Mouse (Mus musculus) layer of hippocampus, adult 2 months (tissue): ENCODE measurements around the gene 1700037C18Rik. TPM values are rescaled to one million over a fixed set of nuclear protein-coding genes. Genes with fewer than 3 reads are reported as not detected.

ENCODE experiments used
- DNase-seq, 2 experiments: peaks; one replicate each; pipeline ENCODE4 v3.0.0; 2022; ENCODE audit warnings: low spot score in 2 of 2
- H3K27ac ChIP-seq: fragments of 200-600 bp; 2 replicates; pipeline ENCODE4 v1.8.1; 2022
- H3K4me3 ChIP-seq: fragments of 200-600 bp; 2 replicates; pipeline ENCODE4 v1.8.1; 2022; ENCODE audit warnings: mild to moderate bottlenecking
- CTCF ChIP-seq: fragments of 200-600 bp; conservative IDR thresholded peaks from 2 replicates; pipeline ENCODE4 v1.8.1; 2022; ENCODE audit warnings: antibody characterized with exemption, mild to moderate bottlenecking, moderate library complexity
- total RNA-seq, 2 experiments: library from RNA; stranded (reverse); gene quantifications; 2 replicates each; pipeline ENCODE4 v1.2.3; 2021

1700037C18Rik gene
- total RNA-seq, 2 experiments from 2014 or later, result 4.2 to 4.7 TPM

- no peak for DNase-seq
- H3K4me3 ChIP-seq, result no peak overlapping the region
- H3K27ac ChIP-seq, result no peak overlapping the region
- TF ChIP-seq CTCF, result no peak
Measured at GRCm38 (mm10) chr16:3896046-3896445, 12.4 kb downstream of the 1700037C18Rik start.

DNA sequence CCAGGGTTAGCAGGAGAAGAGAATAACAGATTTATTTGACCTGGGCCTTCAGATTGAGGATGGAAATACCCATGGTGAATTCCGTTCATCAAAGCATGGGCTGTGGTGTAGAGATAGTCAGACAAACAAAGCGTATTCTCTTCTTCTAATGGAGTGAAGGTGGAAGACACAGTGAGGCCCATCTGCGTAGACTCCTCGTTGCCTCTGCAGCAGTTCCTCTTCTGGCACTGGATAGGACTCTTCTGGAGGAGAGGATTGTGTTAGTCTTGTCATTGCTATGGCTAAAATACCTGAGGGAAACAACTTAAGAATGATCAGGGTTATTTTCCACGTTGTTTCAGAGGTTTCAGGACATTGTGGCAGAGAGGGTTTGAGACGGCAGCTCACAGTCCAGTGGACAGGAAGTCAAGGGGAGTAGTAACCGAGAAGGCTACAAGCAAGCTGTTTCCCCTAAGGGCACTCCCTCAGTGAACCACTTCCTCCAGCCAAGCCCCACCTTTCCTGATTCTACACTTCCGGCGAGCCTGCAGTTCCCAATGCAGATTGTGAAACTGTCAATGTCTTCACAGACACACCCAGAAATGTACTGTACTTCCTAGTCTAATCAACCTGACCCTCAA lies 13.2 kb downstream of the 1700037C18Rik start:
- DNase-seq, result no peak
- peak overlapping the region; percentile 9 for H3K27ac ChIP-seq
- H3K4me3 ChIP-seq, result no peak overlapping the region
- TF ChIP-seq CTCF, result no peak

DNA sequence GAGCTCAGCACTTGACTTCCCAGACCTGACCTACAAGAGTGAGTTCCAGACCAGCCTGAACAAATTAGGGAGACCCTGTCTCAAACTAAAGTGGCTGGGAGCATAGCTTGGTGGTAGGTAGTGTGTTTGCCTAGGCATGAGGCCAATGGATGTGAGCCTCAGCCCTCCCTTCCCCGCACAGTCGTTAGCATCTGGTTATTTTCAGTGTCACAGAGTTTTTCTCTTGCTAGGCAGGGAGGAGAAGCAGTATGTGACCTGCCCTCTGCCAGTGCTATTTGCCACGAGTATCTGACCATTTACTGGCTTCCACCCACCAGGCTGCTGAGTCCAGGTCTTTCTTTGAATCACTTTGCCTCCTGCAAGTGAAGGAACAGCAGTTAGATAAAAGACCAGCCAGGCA lies 14.8 kb downstream of the 1700037C18Rik start:
- H3K4me3 ChIP-seq, result no peak overlapping the region
- no peak overlapping the region for H3K27ac ChIP-seq
- TF ChIP-seq CTCF, result no peak
- no peak for DNase-seq

DNA sequence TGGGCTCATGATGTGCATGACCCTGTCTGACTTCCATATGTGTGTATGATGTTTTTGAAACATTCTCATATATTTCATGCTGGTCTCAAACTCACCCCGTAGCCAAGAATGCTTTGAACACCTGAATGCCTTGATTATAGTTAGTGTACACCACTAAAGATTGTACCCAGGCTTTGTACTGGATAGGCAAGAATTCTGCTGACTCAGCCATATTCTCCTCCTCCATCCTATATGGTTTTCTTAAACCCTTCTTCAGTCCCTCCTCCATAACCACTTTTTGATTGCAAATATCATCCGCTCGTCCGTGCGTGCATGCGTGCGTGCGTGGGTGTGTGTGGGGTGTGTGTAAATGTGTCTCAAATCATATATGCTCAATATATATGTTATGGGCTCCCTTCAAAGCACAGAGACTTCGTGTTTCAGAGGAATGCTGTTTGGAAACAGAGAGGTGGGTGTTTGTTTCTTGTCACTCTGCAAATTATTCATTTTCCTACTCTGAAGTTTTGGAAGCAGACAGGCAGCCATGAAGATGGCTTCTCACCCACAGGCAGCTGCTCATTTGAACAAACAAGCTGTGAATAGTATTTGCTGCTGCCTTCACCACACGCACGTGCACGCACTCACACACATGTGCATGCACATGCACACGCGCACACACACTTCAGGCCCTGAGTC lies 16.7 kb downstream of the 1700037C18Rik start:
- TF ChIP-seq CTCF, result no peak
- H3K4me3 ChIP-seq, result no peak overlapping the region
- DNase-seq, result peak in 1 of 2 experiments; percentile 42
- H3K27ac ChIP-seq, result no peak overlapping the region

GRCm38 (mm10) chr16:3885065-3885670 lies 23.3 kb downstream of the 1700037C18Rik start:
- Histone ChIP-seq H3K4me3 (peak overlapping the region; percentile 79), H3K27ac (peak overlapping the region; percentile 99)
- no peak for TF ChIP-seq CTCF
- DNase-seq, result no peak

DNA sequence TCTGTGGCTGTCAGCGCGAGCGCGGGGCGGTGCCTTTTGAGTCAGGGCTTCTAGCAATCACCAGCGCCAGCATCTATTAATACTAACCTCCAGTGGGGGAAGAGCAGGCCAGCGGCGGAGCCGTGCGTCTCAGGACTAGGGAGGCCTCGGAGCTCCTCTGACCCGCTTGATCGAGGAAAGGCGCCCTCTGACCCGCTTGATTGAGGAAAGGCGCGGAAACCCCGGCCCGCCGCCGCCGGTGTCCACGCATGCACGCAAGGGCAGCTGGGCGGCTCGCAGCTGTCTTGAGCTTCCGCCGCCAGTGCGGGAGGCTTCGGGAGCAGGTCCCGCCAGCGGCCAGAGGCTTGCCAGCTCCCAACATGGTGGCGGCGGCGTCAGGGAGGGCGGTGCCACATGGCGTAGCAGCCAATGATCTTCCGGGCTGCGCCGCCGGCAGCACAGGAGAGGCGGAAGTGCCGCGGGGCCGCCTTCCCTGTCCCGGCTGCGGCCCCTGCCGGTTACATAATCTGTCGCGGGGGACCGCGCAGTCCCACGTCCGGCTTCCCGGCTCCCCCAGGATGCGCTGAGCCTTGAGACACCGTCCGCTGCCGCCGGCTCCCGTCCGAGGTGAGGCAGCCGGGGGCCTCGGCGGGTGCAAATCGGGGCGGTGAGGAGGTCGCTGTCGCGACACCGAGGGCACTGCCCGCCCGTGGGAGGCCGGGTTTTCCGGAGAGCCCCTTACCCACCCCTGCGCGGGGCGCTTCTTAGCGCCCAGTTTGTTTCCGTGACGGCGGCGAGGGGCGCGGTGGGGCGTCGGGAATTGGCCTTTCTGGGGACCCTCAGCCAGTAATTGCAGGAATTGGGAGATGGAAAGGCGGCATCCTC lies 24.1 kb downstream of the 1700037C18Rik start, which contains the start of the genes Zfp597 and Gm20695:
Gene Zfp597, minus strand, starts transcription at position 361 of the 864 bp plus-strand sequence.
Gene Gm20695, plus strand, starts transcription at position 448 of the 864 bp plus-strand sequence.
- DNase-seq, result peak; percentile 92 to 94
- peak within 1 kb of the TSS; percentile 99 for H3K27ac ChIP-seq
- peak within 1 kb of the TSS; percentile 79 for H3K4me3 ChIP-seq
- peak; percentile 59 for TF ChIP-seq CTCF

DNA sequence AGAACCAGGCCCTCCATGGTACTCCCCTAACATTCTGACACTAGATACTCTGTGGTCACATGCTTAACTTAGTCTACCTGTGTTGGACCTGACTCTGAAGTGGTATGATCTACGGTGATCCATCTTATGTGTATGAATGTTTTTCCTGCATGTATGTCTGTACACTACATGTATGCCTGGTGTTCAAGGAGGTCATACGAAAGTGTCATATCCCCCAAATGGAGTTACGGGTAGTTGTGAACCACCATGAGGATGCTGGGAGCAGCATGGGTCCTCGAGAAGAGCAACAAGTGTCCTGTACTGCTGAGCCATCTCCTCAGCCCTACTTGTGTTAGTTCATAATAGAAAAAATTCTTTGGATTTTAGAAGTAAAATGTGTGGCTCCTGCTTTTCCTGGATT lies 32.1 kb downstream of the 1700037C18Rik start:
- H3K27ac ChIP-seq, result no peak overlapping the region
- no peak for DNase-seq
- no peak overlapping the region for H3K4me3 ChIP-seq
- no peak for TF ChIP-seq CTCF

- Histone ChIP-seq H3K4me3 (peak within 1 kb of the TSS; percentile 69), H3K27ac (peak within 1 kb of the TSS; percentile 63)
- DNase-seq, result peak; percentile 78 to 92
- TF ChIP-seq CTCF, result 0 out of 2 replicates have a peak, but pooled peaks have one; percentile 10
Measured at GRCm38 (mm10) chr16:3872216-3873047, 36.1 kb downstream of the 1700037C18Rik start, which contains the start of gene Naa60. Gene Naa60 (plus strand): TSS chr16:3872375.

DNA sequence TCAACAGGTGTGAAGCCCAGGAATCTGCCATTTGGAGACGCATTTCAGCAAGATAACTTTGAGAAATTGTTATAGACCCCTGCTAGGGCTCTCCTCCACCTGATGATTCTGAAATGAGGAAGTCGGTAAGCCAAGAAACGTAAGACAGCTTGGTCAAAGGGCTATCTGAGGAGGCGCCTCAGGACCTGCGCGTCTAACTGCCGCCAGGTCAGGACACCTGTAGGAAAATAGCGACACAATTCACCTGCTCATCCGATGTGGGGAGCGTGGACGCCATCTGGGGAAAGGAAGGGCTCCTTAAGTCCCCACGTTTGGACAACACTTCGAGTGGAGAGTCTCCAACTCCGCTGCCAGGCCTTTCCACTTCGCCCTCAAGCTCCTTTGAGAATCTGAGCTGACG lies 36.7 kb downstream of the 1700037C18Rik start:
- Histone ChIP-seq H3K4me3 (peak overlapping the region; percentile 69), H3K27ac (peak overlapping the region; percentile 63)
- DNase-seq, result no peak
- TF ChIP-seq CTCF, result no peak

- TF ChIP-seq CTCF, result no peak
- DNase-seq, result no peak
- Histone ChIP-seq H3K4me3 (no peak overlapping the region), H3K27ac (no peak overlapping the region)
Measured at GRCm38 (mm10) chr16:3859254-3859653, 49.2 kb downstream of the 1700037C18Rik start.

DNA sequence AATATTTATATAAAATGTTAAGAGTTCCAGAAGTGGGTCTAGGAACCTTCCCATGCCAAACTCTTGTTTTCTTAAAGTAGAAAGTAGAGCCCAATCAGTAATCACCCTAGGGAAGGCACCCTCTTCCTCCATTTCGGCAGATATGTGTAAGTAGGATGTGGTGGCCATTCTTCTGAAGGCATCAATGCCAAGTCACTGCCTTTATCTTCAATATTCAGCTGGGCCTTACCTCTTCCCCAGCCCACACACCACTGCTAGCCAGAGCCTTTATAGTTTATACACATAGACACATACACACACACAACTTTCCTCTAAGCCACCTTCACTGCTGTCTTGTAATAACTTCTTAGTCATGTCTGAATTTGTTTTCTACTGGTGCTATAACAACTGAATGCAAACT lies 52.7 kb downstream of the 1700037C18Rik start:
- Histone ChIP-seq H3K4me3 (no peak overlapping the region), H3K27ac (no peak overlapping the region)
- no peak for TF ChIP-seq CTCF
- DNase-seq, result no peak
